Mouse (Mus musculus) testis, adult 2 months (tissue): ENCODE results near the gene Gcm1. TPM values are rescaled to one million over a fixed set of nuclear protein-coding genes. Genes with fewer than 3 reads are reported as not detected.

Experiments
- H3K27ac ChIP-seq: fragments of 200-500 bp; 2 replicates; pipeline ENCODE4 v1.5.1; 2012; ENCODE audit warnings: low read depth, low read length; ENCODE audit not compliant: control insufficient read depth, insufficient read depth
- H3K27me3 ChIP-seq: fragments of 200-500 bp; 2 replicates; pipeline ENCODE4 v1.6.1; 2012; ENCODE audit warnings: mild to moderate bottlenecking, low read length, moderate library complexity; ENCODE audit not compliant: control insufficient read depth, insufficient read depth
- H3K36me3 ChIP-seq: fragments of 200-500 bp; 2 replicates; pipeline ENCODE4 v1.6.1; 2012; ENCODE audit warnings: mild to moderate bottlenecking, low read length; ENCODE audit not compliant: control insufficient read depth, insufficient read depth
- H3K4me1 ChIP-seq: fragments of 200-500 bp; 2 replicates; pipeline ENCODE4 v1.6.1; 2012; ENCODE audit warnings: low read length; ENCODE audit not compliant: control insufficient read depth, insufficient read depth
- H3K4me3 ChIP-seq: fragments of 200-500 bp; 2 replicates; pipeline ENCODE4 v1.5.1; 2012; ENCODE audit warnings: low read depth, mild to moderate bottlenecking, low read length, moderate library complexity, mixed read lengths; ENCODE audit not compliant: control insufficient read depth
- CTCF ChIP-seq: fragments of 200-500 bp; IDR thresholded peaks from 2 replicates; pipeline ENCODE4 v1.5.1; 2012; ENCODE audit warnings: low read depth, mild to moderate bottlenecking, inconsistent platforms, low read length, moderate library complexity; ENCODE audit not compliant: control insufficient read depth, insufficient read depth, insufficient replicate concordance
- POLR2A ChIP-seq: fragments of 200-500 bp; IDR thresholded peaks from 2 replicates; pipeline ENCODE4 v1.6.1; 2012; ENCODE audit warnings: low read depth, mild to moderate bottlenecking, inconsistent platforms, low read length, moderate library complexity; ENCODE audit not compliant: control insufficient read depth
- polyA plus RNA-seq: library from polyadenylated mRNA; depleted of rRNA; stranded (reverse); fragments of >200 nt; gene quantifications from 2 replicates; pipeline ENCODE4 v1.2.3, GENCODE M21; 2012

Gene Gcm1
- polyA plus RNA-seq, 1 experiment: not detected

DNA sequence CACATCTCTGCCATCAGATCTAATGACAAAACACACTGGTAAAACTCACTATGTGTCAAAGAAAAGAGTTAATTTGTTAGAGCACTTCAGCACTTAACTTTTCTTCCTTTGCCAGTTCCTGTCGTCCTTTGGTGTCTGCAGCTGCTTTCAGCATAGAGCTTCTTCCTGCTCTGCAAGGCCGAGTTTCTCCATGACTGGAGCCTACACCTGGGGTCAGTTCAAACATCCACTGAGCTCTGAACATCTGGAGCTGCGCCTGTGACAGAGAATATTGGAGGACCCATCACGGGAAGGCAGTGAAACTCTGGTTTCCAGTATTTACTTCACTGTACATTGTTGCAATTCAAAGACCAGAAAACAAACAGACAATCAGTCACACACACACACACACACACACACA is 49.7 kb downstream of the Gcm1 start:
- Histone ChIP-seq H3K27me3 (no peaks in the 10 kb centered on the region), H3K4me3 (no peak overlapping the region), H3K36me3 (peaks cover 4% of the 10 kb centered on the region; the same call in 1 of the 2 replicates), H3K27ac (no peak overlapping the region), H3K4me1 (no peaks in the 10 kb centered on the region)
- TF ChIP-seq CTCF (no peak), POLR2A (no peak)

DNA sequence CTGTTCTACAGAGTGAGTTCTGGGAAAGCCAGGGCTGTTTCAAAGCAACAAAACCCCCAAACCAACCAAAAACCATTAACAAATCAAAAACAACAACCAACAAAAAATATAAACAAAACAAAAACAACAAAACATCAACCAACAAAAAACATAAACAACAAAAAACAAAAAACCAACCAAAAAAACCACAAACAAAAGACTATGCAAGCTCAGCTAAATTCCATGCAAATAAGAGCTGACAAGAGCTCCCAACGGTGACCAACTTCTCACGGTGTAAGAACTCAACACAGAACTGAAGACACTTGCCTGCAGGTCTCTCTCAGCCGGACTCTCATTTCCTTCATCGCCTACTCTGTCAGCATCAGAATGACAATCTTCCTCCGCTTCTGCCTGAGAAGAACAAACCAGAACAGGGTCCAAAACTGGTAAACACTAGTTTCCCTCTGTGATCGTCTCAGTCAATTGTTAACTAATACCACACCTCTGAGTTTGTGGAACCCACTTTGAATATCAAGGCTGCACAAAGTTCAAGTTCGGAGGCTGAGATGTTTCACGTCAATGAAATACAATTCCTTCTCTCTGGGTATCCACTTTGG is 52.3 kb downstream of the Gcm1 start:
- H3K27ac ChIP-seq: no peak overlapping the region
- H3K36me3 ChIP-seq: peaks cover 4% of the 10 kb centered on the region; the same call in 1 of the 2 replicates
- TF ChIP-seq POLR2A (no peak), CTCF (no peak)
- H3K27me3 ChIP-seq: no peaks in the 10 kb centered on the region
- H3K4me1 ChIP-seq: peaks cover 6% of the 10 kb centered on the region; the same call in 1 of the 2 replicates
- H3K4me3 ChIP-seq: no peak overlapping the region

- no peaks in the 10 kb centered on the region for H3K27me3 ChIP-seq
- H3K27ac ChIP-seq: no peak overlapping the region
- H3K36me3 ChIP-seq: peaks cover 4% of the 10 kb centered on the region; the same call in 1 of the 2 replicates
- no peak overlapping the region for H3K4me3 ChIP-seq
- no peak for TF ChIP-seq CTCF
- TF ChIP-seq POLR2A: no peak
- H3K4me1 ChIP-seq: peaks cover 6% of the 10 kb centered on the region
Measured at GRCm38 (mm10) chr9:78104973-78105372, 53.2 kb downstream of the Gcm1 start.

- Histone ChIP-seq H3K27me3 (no peaks in the 10 kb centered on the region), H3K4me3 (no peak overlapping the region), H3K27ac (no peak overlapping the region), H3K36me3 (peaks cover 3% of the 10 kb centered on the region; the same call in 1 of the 2 replicates), H3K4me1 (peaks cover 6% of the 10 kb centered on the region)
- TF ChIP-seq CTCF (no peak), POLR2A (no peak)
Measured at GRCm38 (mm10) chr9:78105501-78105932, 53.8 kb downstream of the Gcm1 start.

DNA sequence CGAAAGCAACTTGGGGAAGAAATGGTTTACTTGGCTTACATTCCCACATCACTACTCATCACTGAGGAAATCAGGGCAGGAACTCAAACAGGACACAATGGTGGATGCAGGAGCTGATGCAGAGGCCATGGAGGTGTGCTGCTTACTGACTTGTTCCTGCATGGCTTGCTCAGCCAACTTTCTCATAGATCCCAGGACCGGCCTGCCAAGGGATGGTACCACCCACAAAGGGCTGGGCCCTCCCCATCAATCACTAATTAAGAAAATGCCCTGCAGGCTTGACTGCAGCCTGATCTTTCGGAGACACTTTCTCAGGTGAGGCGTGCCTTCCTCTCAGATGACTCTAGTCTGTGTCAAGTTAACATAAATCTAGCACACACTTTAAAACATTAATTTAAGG is 55.1 kb downstream of the Gcm1 start:
- TF ChIP-seq POLR2A: no peak
- TF ChIP-seq CTCF: no peak
- Histone ChIP-seq H3K4me1 (peaks cover 6% of the 10 kb centered on the region), H3K4me3 (no peak overlapping the region), H3K27me3 (no peaks in the 10 kb centered on the region), H3K27ac (no peak overlapping the region), H3K36me3 (peaks cover 3% of the 10 kb centered on the region; the same call in 1 of the 2 replicates)

DNA sequence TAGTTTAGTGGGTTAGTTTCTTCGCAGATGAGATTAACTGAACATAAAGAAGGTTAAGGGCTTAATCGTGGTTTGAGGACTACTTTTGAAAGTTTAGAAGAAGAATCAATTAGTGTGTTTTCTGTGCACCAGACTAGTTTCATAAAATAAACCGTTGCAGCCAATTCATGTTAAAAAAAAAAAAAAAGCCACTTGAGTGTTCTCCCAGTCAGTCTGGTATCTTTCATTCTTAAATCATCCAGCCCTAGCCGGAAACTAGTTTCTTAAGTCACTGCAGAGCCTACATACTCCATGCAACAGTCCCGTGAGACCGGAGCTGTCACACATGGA is 55.8 kb downstream of the Gcm1 start:
- TF ChIP-seq POLR2A (no peak), CTCF (no peak)
- peaks cover 2% of the 10 kb centered on the region; the same call in 1 of the 2 replicates for H3K36me3 ChIP-seq
- peaks cover 6% of the 10 kb centered on the region for H3K4me1 ChIP-seq
- no peak overlapping the region; the same call in 1 of the 2 replicates for H3K27ac ChIP-seq
- peak overlapping the region; percentile 87 for H3K4me3 ChIP-seq
- H3K27me3 ChIP-seq: no peaks in the 10 kb centered on the region

- Histone ChIP-seq H3K4me1 (peaks cover 6% of the 10 kb centered on the region), H3K36me3 (peaks cover 2% of the 10 kb centered on the region; the same call in 1 of the 2 replicates), H3K27ac (peak overlapping the region; percentile 90), H3K4me3 (peak overlapping the region; percentile 87), H3K27me3 (no peaks in the 10 kb centered on the region)
- peak; percentile 88 for TF ChIP-seq POLR2A
- TF ChIP-seq CTCF: no peak
Measured at GRCm38 (mm10) chr9:78107912-78108795, 56.4 kb downstream of the Gcm1 start.
